Mouse (Mus musculus) limb, embryonic 12.5 days (tissue): ENCODE measurements around the gene H2-Q10. TPM values are rescaled to one million over a fixed set of nuclear protein-coding genes. Genes with fewer than 3 reads are reported as not detected.
"Not testable (repeated sequence)": the region's sequence is repeated elsewhere in the genome, so short reads cannot be mapped to it uniquely, and the experiment has no call there.

Experiments
- ATAC-seq: fragments of 200-750 bp; cut with Nextera tagmentation; 2 replicates; pipeline ENCODE4 v1.8.0; 2017; ENCODE audit warnings: low read depth, moderate TSS enrichment; ENCODE audit not compliant: insufficient number of reproducible peaks, insufficient read depth, low FRiP score, low TSS enrichment
- H3K27ac ChIP-seq: fragments of 300-500 bp; sonication (generic); 2 replicates; pipeline ENCODE4 v1.5.1; 2016; ENCODE audit warnings: mild to moderate bottlenecking, moderate library complexity
- H3K27me3 ChIP-seq: fragments of 300-500 bp; sonication (generic); 2 replicates; pipeline ENCODE4 v1.6.1; 2016; ENCODE audit warnings: mild to moderate bottlenecking, moderate library complexity
- H3K36me3 ChIP-seq: fragments of 300-500 bp; sonication (generic); 2 replicates; pipeline ENCODE4 v1.6.1; 2016; ENCODE audit warnings: mild to moderate bottlenecking, moderate library complexity
- H3K4me1 ChIP-seq: fragments of 300-500 bp; sonication (generic); replicated peaks from 2 replicates; pipeline ENCODE4 v1.6.1; 2016
- H3K4me2 ChIP-seq: fragments of 300-500 bp; sonication (generic); 2 replicates; pipeline ENCODE4 v1.6.1; 2016; ENCODE audit warnings: mild to moderate bottlenecking, moderate library complexity
- H3K4me3 ChIP-seq: fragments of 300-500 bp; sonication (generic); replicated peaks from 2 replicates; pipeline ENCODE4 v1.5.1; 2016; ENCODE audit warnings: mild to moderate bottlenecking
- H3K9ac ChIP-seq: fragments of 300-500 bp; sonication (generic); replicated peaks from 2 replicates; pipeline ENCODE4 v1.6.1; 2016; ENCODE audit warnings: mild to moderate bottlenecking, moderate library complexity
- H3K9me3 ChIP-seq: fragments of 300-500 bp; sonication (generic); 2 replicates; pipeline ENCODE4 v1.6.1; 2016; ENCODE audit warnings: mild to moderate bottlenecking, moderate library complexity
- WGBS: fragments of 180-500 bp; shearing (Covaris S2); methylation state at CpG from one replicate; pipeline ENCODE4 v1.1.7; 2016; 5-methylcytosine and 5-hydroxymethylcytosine counted together
- polyA plus RNA-seq: library from polyadenylated mRNA; unstranded; fragments of >200 nt; fragmentation: Nextera tagmentation; extraction: Ambion mirVana; gene quantifications from 2 replicates; pipeline ENCODE4 v1.2.1, GENCODE M21; 2016

Gene H2-Q10
- polyA plus RNA-seq = 0.41 and 0.42 TPM in 2 replicates

DNA sequence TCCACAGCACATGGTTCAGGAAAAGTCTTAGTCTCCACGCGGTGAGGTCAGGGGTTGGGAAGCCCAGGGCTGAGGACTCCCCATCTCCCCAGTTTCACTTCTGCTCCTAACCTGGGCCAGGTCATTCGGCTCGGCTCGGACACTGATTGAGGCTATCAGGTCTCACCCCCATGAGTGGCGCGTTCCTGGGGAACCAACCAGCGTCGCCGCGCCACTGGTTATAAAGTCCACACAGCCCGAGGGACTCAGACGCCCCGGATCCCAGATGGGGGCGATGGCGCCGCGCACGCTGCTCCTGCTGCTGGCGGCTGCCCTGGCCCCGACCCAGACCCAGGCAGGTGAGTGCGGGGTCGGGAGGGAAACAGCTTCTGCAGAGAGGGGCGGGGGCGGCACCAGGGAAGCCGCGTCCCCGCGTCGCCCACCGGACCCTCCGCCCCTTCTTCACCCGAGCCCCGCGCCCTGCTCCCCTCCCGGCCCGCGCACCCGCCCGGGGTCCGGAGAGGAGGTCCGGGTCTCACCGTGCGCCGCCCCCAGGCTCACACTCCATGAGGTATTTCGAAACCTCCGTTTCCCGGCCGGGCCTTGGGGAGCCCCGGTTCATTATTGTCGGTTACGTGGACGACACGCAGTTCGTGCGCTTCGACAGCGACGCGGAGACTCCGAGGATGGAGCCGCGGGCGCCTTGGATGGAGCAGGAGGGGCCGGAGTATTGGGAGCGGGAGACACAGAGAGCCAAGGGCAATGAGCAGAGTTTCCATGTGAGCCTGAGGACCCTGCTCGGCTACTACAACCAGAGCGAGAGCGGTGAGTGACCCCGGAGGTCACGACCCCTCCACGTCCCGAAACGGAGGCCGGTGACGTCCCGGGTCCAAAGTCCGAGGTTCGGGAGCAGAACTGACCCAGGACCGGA, at the start of gene H2-Q10:
Gene H2-Q10 (plus strand): TSS at position 248 of the 910 bp plus-strand sequence.
- peaks cover 59% of the 10 kb centered on the region for H3K27me3 ChIP-seq
- H3K9me3 ChIP-seq = no peaks in the 10 kb centered on the region
- H3K9ac ChIP-seq = peak within 1 kb of the TSS; percentile 47; the same call in 1 of the 2 replicates
- peak within 1 kb of the TSS; percentile 91 for H3K4me2 ChIP-seq
- ATAC-seq = no peak
- 1% methylated on average over 80 of the region's 80 CpGs for WGBS
- H3K27ac ChIP-seq = no peak within 1 kb of the TSS
- no peaks in the 10 kb centered on the region for H3K36me3 ChIP-seq
- peaks cover 11% of the 10 kb centered on the region for H3K4me1 ChIP-seq
- peak within 1 kb of the TSS; percentile 52 for H3K4me3 ChIP-seq

DNA sequence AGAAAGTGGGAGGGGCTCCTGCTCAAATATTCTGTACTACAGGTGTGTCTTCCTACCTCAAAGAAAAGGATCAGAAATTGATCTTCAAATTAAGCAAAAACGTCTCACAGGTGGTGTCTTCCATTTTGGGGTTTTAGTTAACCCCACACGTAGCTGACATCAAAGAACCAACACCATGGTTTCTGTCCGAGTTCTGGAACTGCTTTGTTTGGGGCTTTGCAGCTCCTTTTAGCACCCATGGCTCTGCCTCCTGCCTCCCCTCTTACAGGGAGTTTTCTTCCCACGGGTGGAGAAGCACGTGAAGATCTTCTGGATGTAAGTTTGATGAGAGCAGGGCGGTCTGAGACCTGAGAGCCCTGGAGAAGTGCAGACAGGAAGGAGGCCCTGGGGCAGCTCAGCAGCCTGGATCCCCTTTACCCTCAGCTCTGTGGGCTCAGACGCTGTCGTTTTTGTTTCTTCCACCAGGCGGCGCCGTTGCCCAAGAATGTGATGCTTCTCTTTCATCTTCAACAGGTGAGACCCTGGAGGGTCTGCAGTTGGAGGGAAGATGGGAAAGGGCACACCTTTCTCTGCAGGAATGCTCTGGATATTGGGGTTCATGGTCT, 49.6 kb upstream of the H2-Q10 start:
- not testable (repeated sequence) for H3K27ac ChIP-seq, H3K4me2 ChIP-seq, H3K36me3 ChIP-seq, H3K9me3 ChIP-seq, H3K4me3 ChIP-seq, ATAC-seq, H3K4me1 ChIP-seq, H3K9ac ChIP-seq
- 18% methylated on average over 11 of the region's 11 CpGs for WGBS
- peaks cover 22% of the 10 kb centered on the region for H3K27me3 ChIP-seq

DNA sequence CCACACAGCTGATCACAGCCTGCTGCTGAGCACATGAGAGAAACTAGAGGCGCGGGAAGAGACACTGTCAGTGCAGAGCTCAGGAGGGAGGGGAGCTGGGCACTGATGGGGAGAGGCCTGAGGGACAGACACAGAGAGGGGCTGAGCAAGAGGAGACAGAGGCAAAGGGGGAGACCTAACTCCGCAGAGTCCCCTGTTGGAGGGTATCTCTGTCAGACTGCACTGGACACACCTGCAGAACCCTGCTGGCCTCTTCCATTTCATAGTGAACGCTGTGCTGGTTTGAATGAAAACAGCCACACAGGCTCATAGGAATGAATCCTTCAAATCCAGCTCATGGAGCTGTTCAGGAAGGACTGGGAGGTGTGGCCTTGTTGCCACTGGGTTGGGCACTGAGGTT, 48.6 kb upstream of the H2-Q10 start:
- not testable (repeated sequence) for H3K4me2 ChIP-seq, H3K9ac ChIP-seq, H3K9me3 ChIP-seq, H3K4me3 ChIP-seq, H3K4me1 ChIP-seq, H3K27ac ChIP-seq, H3K36me3 ChIP-seq, ATAC-seq
- WGBS = 90% methylated on average over 4 of the region's 4 CpGs
- peaks cover 31% of the 10 kb centered on the region for H3K27me3 ChIP-seq

DNA sequence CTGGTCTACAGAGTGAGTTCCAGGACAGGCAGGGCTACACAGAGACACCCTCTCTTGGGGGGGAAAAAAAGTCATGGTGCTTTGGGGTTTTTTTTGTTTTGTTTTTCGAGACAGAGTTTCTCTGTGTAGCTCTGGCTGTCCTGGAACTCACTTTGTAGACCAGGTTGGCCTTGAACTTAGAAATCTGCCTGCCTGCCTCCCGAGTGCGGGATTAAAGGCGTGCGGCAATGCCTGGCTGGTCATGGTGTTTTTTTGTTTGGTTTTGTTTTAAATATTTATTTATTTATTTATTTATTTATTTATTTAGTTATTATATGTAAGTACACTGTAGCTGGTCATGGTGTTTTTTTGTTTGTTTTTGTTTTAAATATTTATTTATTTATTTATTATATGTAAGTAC, 47.5 kb upstream of the H2-Q10 start:
- not testable (repeated sequence) for H3K4me2 ChIP-seq, H3K36me3 ChIP-seq, H3K9ac ChIP-seq, H3K27ac ChIP-seq, H3K4me1 ChIP-seq, H3K4me3 ChIP-seq, H3K9me3 ChIP-seq, ATAC-seq
- peaks cover 33% of the 10 kb centered on the region for H3K27me3 ChIP-seq
- WGBS = 87% methylated on average over 5 of the region's 5 CpGs

DNA sequence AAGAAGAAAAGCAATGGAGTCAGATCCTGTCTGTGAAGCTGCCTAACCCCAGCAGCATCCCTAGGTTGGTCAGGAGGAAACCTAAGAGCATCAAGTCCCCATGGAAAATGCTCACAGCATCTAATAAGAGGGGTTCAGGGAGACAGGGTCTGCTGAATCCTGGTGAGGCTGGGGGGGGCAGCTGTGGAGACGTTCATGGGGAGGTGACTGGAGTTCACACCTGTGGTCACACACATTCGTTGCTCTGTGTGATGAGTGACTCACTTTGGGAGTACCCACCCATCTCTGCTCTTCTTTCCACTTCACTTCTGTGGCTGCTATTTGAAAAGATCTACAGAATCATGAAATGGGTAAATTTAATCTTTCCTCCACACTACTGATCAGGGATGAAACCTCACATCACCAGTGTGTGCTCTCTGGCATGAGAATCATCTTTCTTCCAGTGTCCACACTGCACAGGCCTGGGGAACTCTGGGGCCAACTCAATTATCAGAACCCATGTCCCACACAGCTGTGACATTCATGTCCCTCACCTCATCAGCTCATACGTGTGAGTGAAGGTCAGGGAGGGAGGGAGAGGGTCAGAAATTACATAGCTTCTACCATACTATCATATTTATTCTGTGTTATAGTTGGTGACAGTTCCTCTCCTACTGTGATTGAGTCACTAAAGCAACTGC, 46.6 kb upstream of the H2-Q10 start:
- not testable (repeated sequence) for ATAC-seq, H3K9me3 ChIP-seq, H3K36me3 ChIP-seq, H3K4me3 ChIP-seq, H3K4me2 ChIP-seq, H3K4me1 ChIP-seq, H3K9ac ChIP-seq, H3K27ac ChIP-seq
- 69% methylated on average over 3 of the region's 3 CpGs for WGBS
- peaks cover 36% of the 10 kb centered on the region for H3K27me3 ChIP-seq

DNA sequence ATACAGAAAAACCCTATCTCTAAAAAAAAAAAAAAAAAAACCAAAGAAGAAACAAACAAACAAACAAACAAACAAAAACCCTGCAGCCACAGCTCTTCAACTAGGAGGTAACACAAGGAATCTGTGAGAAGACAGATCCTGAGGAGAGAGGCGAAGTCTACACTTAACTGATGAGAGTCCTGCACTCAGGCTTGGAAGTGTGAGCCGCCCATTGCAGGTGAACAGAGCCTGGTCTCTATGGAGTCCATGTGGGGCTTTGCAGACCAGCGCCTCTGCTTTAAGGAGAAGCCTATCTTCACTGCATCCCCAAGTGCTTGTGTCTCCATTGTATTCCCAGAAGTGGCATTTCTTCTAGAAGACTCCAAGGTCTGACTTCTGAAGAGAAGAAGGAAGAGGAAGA, 45.8 kb upstream of the H2-Q10 start:
- peaks cover 36% of the 10 kb centered on the region for H3K27me3 ChIP-seq
- not testable (repeated sequence) for H3K9me3 ChIP-seq, H3K36me3 ChIP-seq, H3K27ac ChIP-seq, H3K4me3 ChIP-seq, H3K9ac ChIP-seq, H3K4me1 ChIP-seq, ATAC-seq, H3K4me2 ChIP-seq
- 78% methylated on average over 3 of the region's 3 CpGs for WGBS

DNA sequence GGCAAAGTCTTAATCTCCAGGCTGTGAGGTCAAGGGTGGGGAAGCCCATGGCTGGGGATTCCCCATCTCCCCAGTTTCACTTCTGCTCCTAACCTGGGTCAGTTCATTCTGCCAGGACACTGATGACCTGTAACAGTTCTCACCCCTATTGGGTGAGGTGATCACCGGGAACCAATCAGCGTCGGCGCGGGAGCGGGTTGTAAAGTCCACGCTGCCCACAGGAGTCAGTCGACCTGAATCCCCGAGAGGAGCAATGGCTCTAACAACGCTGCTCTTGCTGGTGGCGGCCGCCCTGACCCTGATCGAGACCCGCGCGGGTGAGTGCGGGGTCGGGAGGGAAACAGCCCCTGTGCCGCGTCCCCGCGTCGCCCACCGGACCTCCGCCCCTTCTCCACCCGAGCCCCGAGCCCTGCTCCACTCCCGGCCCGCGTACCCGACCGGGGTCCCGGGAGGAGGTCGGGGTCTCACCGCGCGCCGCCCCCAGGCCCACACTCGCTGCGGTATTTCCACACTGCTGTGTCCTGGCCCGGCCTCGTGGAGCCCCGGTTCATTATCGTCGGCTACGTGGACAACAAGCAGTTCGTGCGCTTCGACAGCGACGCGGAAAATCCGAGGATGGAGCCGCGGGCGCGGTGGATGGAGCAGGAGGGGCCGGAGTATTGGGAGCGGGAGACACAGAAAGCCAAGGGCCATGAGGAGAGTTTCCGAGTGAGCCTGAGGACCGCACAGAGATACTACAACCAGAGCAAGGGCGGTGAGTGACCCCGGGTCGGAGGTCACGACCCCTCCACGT, 45.1 kb upstream of the H2-Q10 start, which contains the start of gene H2-Q6:
Gene H2-Q6 (plus strand): TSS at position 227 of the 793 bp plus-strand sequence.
- Histone ChIP-seq H3K27me3 (peaks cover 36% of the 10 kb centered on the region), H3K4me2 (peak within 1 kb of the TSS; percentile 69), H3K4me3 (peak within 1 kb of the TSS; percentile 44), H3K9ac (peak within 1 kb of the TSS; percentile 35; the same call in 1 of the 2 replicates)
- H3K9me3 ChIP-seq, H3K36me3 ChIP-seq, H3K4me1 ChIP-seq, H3K27ac ChIP-seq: not testable (repeated sequence)
- peak; percentile 34; the same call in 1 of the 2 replicates for ATAC-seq
- WGBS = 1% methylated on average over 57 of the region's 66 CpGs

DNA sequence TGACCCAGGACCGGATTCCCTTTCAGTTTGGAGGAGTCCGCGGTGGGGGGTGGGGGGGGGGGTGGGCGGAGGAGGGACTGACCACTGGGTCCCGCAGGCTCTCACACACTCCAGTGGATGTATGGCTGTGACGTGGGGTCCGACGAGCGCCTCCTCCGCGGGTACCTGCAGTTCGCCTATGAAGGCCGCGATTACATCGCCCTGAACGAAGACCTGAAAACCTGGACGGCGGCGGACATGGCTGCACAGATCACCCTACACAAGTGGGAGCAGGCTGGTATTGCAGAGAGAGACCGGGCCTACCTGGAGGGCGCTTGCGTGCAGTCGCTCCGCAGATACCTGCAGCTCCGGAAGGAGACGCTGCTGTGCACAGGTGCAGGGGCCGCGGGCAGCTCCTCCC, 44.4 kb upstream of the H2-Q10 start:
- peak overlapping the region; percentile 44 for H3K4me3 ChIP-seq
- WGBS = 11% methylated on average over 28 of the region's 28 CpGs
- not testable (repeated sequence) for H3K9me3 ChIP-seq, ATAC-seq, H3K4me1 ChIP-seq, H3K9ac ChIP-seq, H3K36me3 ChIP-seq, H3K27ac ChIP-seq
- peak overlapping the region; percentile 69 for H3K4me2 ChIP-seq
- H3K27me3 ChIP-seq = peaks cover 36% of the 10 kb centered on the region

DNA sequence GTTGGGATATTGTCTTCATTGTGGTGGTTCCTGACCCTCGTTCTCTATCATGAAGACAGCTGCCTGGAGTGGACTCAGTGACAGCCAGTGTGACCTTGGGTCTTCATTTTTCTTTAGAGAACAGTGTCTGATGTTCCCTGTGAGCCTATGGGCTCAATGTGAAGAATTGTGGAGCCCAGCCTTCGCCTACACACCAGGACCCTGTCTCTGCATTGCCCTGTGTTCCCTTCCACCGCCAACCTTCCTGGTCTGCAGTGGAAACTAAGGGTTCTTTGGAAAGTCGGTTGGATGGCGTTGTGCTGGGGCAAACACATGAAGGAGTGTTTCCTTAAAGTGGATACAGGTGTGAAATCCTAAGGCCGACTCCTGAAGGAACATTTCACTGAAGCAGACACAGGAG, 41.0 kb upstream of the H2-Q10 start:
- H3K9me3 ChIP-seq, ATAC-seq, H3K36me3 ChIP-seq, H3K4me1 ChIP-seq, H3K4me2 ChIP-seq, H3K27ac ChIP-seq, H3K9ac ChIP-seq, H3K4me3 ChIP-seq: not testable (repeated sequence)
- 81% methylated on average over 6 of the region's 6 CpGs for WGBS
- peaks cover 29% of the 10 kb centered on the region for H3K27me3 ChIP-seq

DNA sequence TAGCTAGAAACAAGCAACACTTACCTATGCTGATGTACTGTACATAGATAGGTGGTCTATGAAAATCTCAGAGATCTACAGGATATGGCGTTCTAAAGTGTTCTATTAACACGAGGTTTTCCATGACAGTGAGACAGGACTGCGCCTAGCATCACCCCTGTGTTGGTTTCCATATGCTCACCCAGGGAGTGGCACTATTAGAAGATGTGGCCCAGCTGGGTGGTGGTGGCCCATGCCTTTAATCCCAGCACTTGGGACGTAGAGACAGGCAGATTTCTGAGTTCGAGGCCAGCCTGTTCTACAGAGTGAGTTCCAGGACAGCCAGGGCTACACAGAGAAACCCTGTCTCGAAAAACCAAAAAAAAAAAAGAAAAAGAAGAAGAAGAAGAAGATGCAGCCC, 39.2 kb upstream of the H2-Q10 start:
- H3K4me3 ChIP-seq, H3K9me3 ChIP-seq, H3K4me1 ChIP-seq, H3K27ac ChIP-seq, ATAC-seq, H3K9ac ChIP-seq, H3K36me3 ChIP-seq, H3K4me2 ChIP-seq: not testable (repeated sequence)
- peaks cover 18% of the 10 kb centered on the region for H3K27me3 ChIP-seq
- 82% methylated on average over 6 of the region's 6 CpGs for WGBS
